Mouse (Mus musculus) liver, embryonic 14.5 days (tissue): ENCODE measurements around the gene Myoz1.

Experiments used
- CTCF ChIP-seq: IDR thresholded peaks from 2 replicates; pipeline ENCODE4 v1.5.1; 2016; ENCODE audit warnings: antibody characterized with exemption, low read depth, control low read depth
- EP300 ChIP-seq: IDR thresholded peaks from 2 replicates; pipeline ENCODE4 v1.6.1; 2016; ENCODE audit warnings: antibody characterized with exemption, low read depth

DNA sequence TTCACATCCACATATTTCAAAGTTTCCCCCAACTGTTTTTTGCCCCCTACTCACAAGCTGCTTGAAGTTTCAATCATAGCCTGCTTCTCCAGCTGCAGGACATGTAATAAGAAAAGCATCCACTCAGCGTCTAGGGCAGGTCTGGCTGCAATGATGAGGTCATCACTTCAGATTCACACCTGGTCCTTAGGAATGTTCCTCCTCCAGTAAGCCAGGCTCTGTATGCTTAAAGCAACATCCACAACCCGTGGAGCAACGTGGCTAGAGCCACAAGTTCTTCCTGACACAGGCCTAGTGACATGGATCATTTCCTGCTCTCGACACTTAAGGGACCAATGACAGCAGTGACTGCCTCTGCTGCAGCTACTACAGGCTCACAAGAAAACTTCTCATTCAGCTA lies 25.1 kb downstream of the Myoz1 start:
- TF ChIP-seq CTCF (no peak), EP300 (no peak)
